Mouse (Mus musculus): ENCODE data around the gene Gm44973. TPM values are rescaled to one million over a fixed set of nuclear protein-coding genes. Genes with fewer than 3 reads are reported as not detected.

Gene Gm44973
- polyA plus RNA-seq, 1 experiment from 2014 or later = not detected

- Histone ChIP-seq H3K4me1 (replicated peaks; ENCODE audit: control insufficient read depth, insufficient read depth, low read length) (peaks cover 46% of the 10 kb centered on the region), H3K9me3 (ENCODE audit: control insufficient read depth, low read length) (no peaks in the 10 kb centered on the region), H3K4me2 (replicated peaks) (peak overlapping the region; percentile 71), H3K4me3 (replicated peaks; ENCODE audit: low read length) (peak overlapping the region; percentile 66), H3K27me3 (ENCODE audit: control insufficient read depth, insufficient read depth, low read length) (peaks cover 47% of the 10 kb centered on the region), H3K27ac (no peak overlapping the region), H3K36me3 (replicated peaks; ENCODE audit: control insufficient read depth, insufficient read depth) (no peaks in the 10 kb centered on the region; the same call in 1 of the 2 replicates), H3K9ac (peak overlapping the region; percentile 89)
- DNase-seq (ENCODE audit: low spot score) = no peak
- WGBS = 10% methylated on average over 32 of the region's 32 CpGs
- ATAC-seq (ENCODE audit: low FRiP score) = no peak
Measured at GRCm38 (mm10) chr7:5053456-5054179, 38.3 kb downstream of the Gm44973 start.

GRCm38 (mm10) chr7:5056651-5057263 lies 41.5 kb downstream of the Gm44973 start:
- Histone ChIP-seq H3K27me3 (ENCODE audit: control insufficient read depth, insufficient read depth, low read length) (peaks cover 47% of the 10 kb centered on the region), H3K27ac (peak overlapping the region; percentile 75), H3K4me2 (replicated peaks) (peak overlapping the region; percentile 78), H3K4me3 (replicated peaks; ENCODE audit: low read length) (peak overlapping the region; percentile 68), H3K9ac (peak overlapping the region; percentile 86), H3K36me3 (replicated peaks; ENCODE audit: control insufficient read depth, insufficient read depth) (no peaks in the 10 kb centered on the region; the same call in 1 of the 2 replicates), H3K9me3 (ENCODE audit: control insufficient read depth, low read length) (no peaks in the 10 kb centered on the region), H3K4me1 (replicated peaks; ENCODE audit: control insufficient read depth, insufficient read depth, low read length) (peaks cover 51% of the 10 kb centered on the region)
- ATAC-seq (ENCODE audit: low FRiP score) (peak; percentile 15), DNase-seq (ENCODE audit: low spot score) (no peak)
- 2% methylated on average over 55 of the region's 55 CpGs for WGBS

- no peak for DNase-seq (ENCODE audit: low spot score)
- peak overlapping the region; percentile 86 for H3K9ac ChIP-seq
- 34% methylated on average over 8 of the region's 8 CpGs for WGBS
- H3K4me1 ChIP-seq (replicated peaks; ENCODE audit: control insufficient read depth, insufficient read depth, low read length) = peaks cover 47% of the 10 kb centered on the region
- H3K36me3 ChIP-seq (replicated peaks; ENCODE audit: control insufficient read depth, insufficient read depth) = no peaks in the 10 kb centered on the region; the same call in 1 of the 2 replicates
- H3K9me3 ChIP-seq (ENCODE audit: control insufficient read depth, low read length) = no peaks in the 10 kb centered on the region
- peak overlapping the region; percentile 68 for H3K4me3 ChIP-seq (replicated peaks; ENCODE audit: low read length)
- no peak for ATAC-seq (ENCODE audit: low FRiP score)
- H3K4me2 ChIP-seq (replicated peaks) = peak overlapping the region; percentile 78
- H3K27ac ChIP-seq = peak overlapping the region; percentile 75; the same call in 1 of the 2 replicates
- H3K27me3 ChIP-seq (ENCODE audit: control insufficient read depth, insufficient read depth, low read length) = peaks cover 47% of the 10 kb centered on the region
Measured at GRCm38 (mm10) chr7:5057381-5057780, 42.1 kb downstream of the Gm44973 start.

GRCm38 (mm10) chr7:5057804-5058203 lies 42.5 kb downstream of the Gm44973 start:
- Histone ChIP-seq H3K4me1 (replicated peaks; ENCODE audit: control insufficient read depth, insufficient read depth, low read length) (peaks cover 43% of the 10 kb centered on the region), H3K36me3 (replicated peaks; ENCODE audit: control insufficient read depth, insufficient read depth) (no peaks in the 10 kb centered on the region; the same call in 1 of the 2 replicates), H3K9ac (peak overlapping the region; percentile 86), H3K27me3 (ENCODE audit: control insufficient read depth, insufficient read depth, low read length) (peaks cover 44% of the 10 kb centered on the region), H3K4me3 (replicated peaks; ENCODE audit: low read length) (peak overlapping the region; percentile 68), H3K9me3 (ENCODE audit: control insufficient read depth, low read length) (no peaks in the 10 kb centered on the region), H3K27ac (no peak overlapping the region), H3K4me2 (replicated peaks) (peak overlapping the region; percentile 78)
- WGBS = 28% methylated on average over 11 of the region's 11 CpGs
- DNase-seq (ENCODE audit: low spot score) (no peak), ATAC-seq (ENCODE audit: low FRiP score) (no peak)

- H3K4me2 ChIP-seq (replicated peaks) = peak overlapping the region; percentile 78; the same call in 1 of the 2 replicates
- no peaks in the 10 kb centered on the region for H3K36me3 ChIP-seq (replicated peaks; ENCODE audit: control insufficient read depth, insufficient read depth)
- H3K4me1 ChIP-seq (replicated peaks; ENCODE audit: control insufficient read depth, insufficient read depth, low read length) = peaks cover 40% of the 10 kb centered on the region
- no peak overlapping the region for H3K4me3 ChIP-seq (replicated peaks; ENCODE audit: low read length)
- DNase-seq (ENCODE audit: low spot score) (no peak), ATAC-seq (ENCODE audit: low FRiP score) (no peak)
- no peaks in the 10 kb centered on the region for H3K9me3 ChIP-seq (ENCODE audit: control insufficient read depth, low read length)
- 96% methylated on average over 1 of the region's 1 CpGs for WGBS
- peaks cover 35% of the 10 kb centered on the region for H3K27me3 ChIP-seq (ENCODE audit: control insufficient read depth, insufficient read depth, low read length)
- peak overlapping the region; percentile 86; the same call in 1 of the 2 replicates for H3K9ac ChIP-seq
- no peak overlapping the region for H3K27ac ChIP-seq
Measured at GRCm38 (mm10) chr7:5058631-5059030, 43.3 kb downstream of the Gm44973 start.

- Histone ChIP-seq H3K9me3 (ENCODE audit: control insufficient read depth, low read length) (no peaks in the 10 kb centered on the region), H3K36me3 (replicated peaks; ENCODE audit: control insufficient read depth, insufficient read depth) (no peaks in the 10 kb centered on the region), H3K27me3 (ENCODE audit: control insufficient read depth, insufficient read depth, low read length) (peaks cover 28% of the 10 kb centered on the region), H3K9ac (0 out of 2 replicates have a peak overlapping the region, but pooled peaks have one; percentile 87), H3K4me3 (replicated peaks; ENCODE audit: low read length) (0 out of 2 replicates have a peak overlapping the region, but pooled peaks have one; percentile 77), H3K4me2 (replicated peaks) (peak overlapping the region; percentile 86; the same call in 1 of the 2 replicates), H3K27ac (peak overlapping the region; percentile 99), H3K4me1 (replicated peaks; ENCODE audit: control insufficient read depth, insufficient read depth, low read length) (peaks cover 48% of the 10 kb centered on the region)
- 89% methylated on average over 12 of the region's 12 CpGs for WGBS
- no peak for ATAC-seq (ENCODE audit: low FRiP score)
- no peak for DNase-seq (ENCODE audit: low spot score)
Measured at GRCm38 (mm10) chr7:5059421-5059820, 44.1 kb downstream of the Gm44973 start.

GRCm38 (mm10) chr7:5060239-5060731 lies 45.0 kb downstream of the Gm44973 start:
- no peak for ATAC-seq (ENCODE audit: low FRiP score)
- WGBS = 2% methylated on average over 27 of the region's 27 CpGs
- H3K4me1 ChIP-seq (replicated peaks; ENCODE audit: control insufficient read depth, insufficient read depth, low read length) = peaks cover 46% of the 10 kb centered on the region

GRCm38 (mm10) chr7:5060944-5061773 lies 45.9 kb downstream of the Gm44973 start:
- peaks cover 10% of the 10 kb centered on the region for H3K27me3 ChIP-seq (ENCODE audit: control insufficient read depth, insufficient read depth, low read length)
- peak; percentile 99 for DNase-seq (ENCODE audit: low spot score)
- under 1% methylated on average over 60 of the region's 60 CpGs for WGBS
- H3K27ac ChIP-seq = peak overlapping the region; percentile 99
- H3K9ac ChIP-seq = peak overlapping the region; percentile 87
- no peaks in the 10 kb centered on the region for H3K36me3 ChIP-seq (replicated peaks; ENCODE audit: control insufficient read depth, insufficient read depth)
- H3K4me3 ChIP-seq (replicated peaks; ENCODE audit: low read length) = peak overlapping the region; percentile 77
- peak overlapping the region; percentile 86 for H3K4me2 ChIP-seq (replicated peaks)
- H3K9me3 ChIP-seq (ENCODE audit: control insufficient read depth, low read length) = no peaks in the 10 kb centered on the region
- ATAC-seq (ENCODE audit: low FRiP score) = peak; percentile 90
- peaks cover 41% of the 10 kb centered on the region for H3K4me1 ChIP-seq (replicated peaks; ENCODE audit: control insufficient read depth, insufficient read depth, low read length)

More at GRCm38 (mm10) chr7:5060239-5060731, 45.0 kb downstream of the Gm44973 start:
- H3K36me3 ChIP-seq (replicated peaks; ENCODE audit: control insufficient read depth, insufficient read depth) = no peaks in the 10 kb centered on the region
- H3K4me2 ChIP-seq (replicated peaks) = peak overlapping the region; percentile 86
- peak overlapping the region; percentile 99 for H3K27ac ChIP-seq
- peak; percentile 71 for DNase-seq (ENCODE audit: low spot score)
- H3K9ac ChIP-seq = peak overlapping the region; percentile 87
- no peaks in the 10 kb centered on the region for H3K9me3 ChIP-seq (ENCODE audit: control insufficient read depth, low read length)
- H3K4me3 ChIP-seq (replicated peaks; ENCODE audit: low read length) = peak overlapping the region; percentile 77
- peaks cover 19% of the 10 kb centered on the region for H3K27me3 ChIP-seq (ENCODE audit: control insufficient read depth, insufficient read depth, low read length)

Measured in hindbrain, embryonic 14.5 days (tissue).